Mouse (Mus musculus) kidney, embryonic 15.5 days (tissue): Measurements from ENCODE around the gene Nfe2l3. TPM values are rescaled to one million over a fixed set of nuclear protein-coding genes. Genes with fewer than 3 reads are reported as not detected.
A peak's percentile ranks its signal among the peaks of the same experiment; 100 is the strongest.

ENCODE experiments used
- ATAC-seq: fragments of 200-750 bp; cut with Nextera tagmentation; replicated peaks from 2 replicates; pipeline ENCODE4 v1.8.0; 2017; ENCODE audit warnings: moderate TSS enrichment; ENCODE audit not compliant: low FRiP score
- H3K27ac ChIP-seq: fragments of 300-500 bp; sonication (generic); 2 replicates; pipeline ENCODE4 v1.5.1; 2015; ENCODE audit warnings: mild to moderate bottlenecking, inconsistent platforms
- H3K27me3 ChIP-seq: fragments of 300-500 bp; sonication (generic); 2 replicates; pipeline ENCODE4 v1.6.1; 2015; ENCODE audit warnings: inconsistent platforms
- H3K36me3 ChIP-seq: fragments of 300-500 bp; sonication (generic); 2 replicates; pipeline ENCODE4 v1.6.1; 2015; ENCODE audit warnings: inconsistent platforms
- H3K4me1 ChIP-seq: fragments of 300-500 bp; sonication (generic); 2 replicates; pipeline ENCODE4 v1.6.1; 2015; ENCODE audit warnings: inconsistent platforms
- H3K4me2 ChIP-seq: fragments of 300-500 bp; sonication (generic); 2 replicates; pipeline ENCODE4 v1.6.1; 2015; ENCODE audit warnings: moderate library complexity, mild to moderate bottlenecking, inconsistent platforms
- H3K4me3 ChIP-seq: fragments of 300-500 bp; sonication (generic); replicated peaks from 2 replicates; pipeline ENCODE4 v1.5.1; 2015; ENCODE audit warnings: mild to moderate bottlenecking, inconsistent platforms
- H3K9ac ChIP-seq: fragments of 300-500 bp; sonication (generic); 2 replicates; pipeline ENCODE4 v1.6.1; 2015; ENCODE audit warnings: mild to moderate bottlenecking, inconsistent platforms
- H3K9me3 ChIP-seq: fragments of 300-500 bp; sonication (generic); replicated peaks from 2 replicates; pipeline ENCODE4 v1.6.1; 2016; ENCODE audit warnings: inconsistent platforms
- WGBS: fragments of 180-500 bp; shearing (Covaris S2); methylation state at CpG from one replicate; pipeline ENCODE4 v1.1.7; 2015; ENCODE audit warnings: mixed read lengths; 5-methylcytosine and 5-hydroxymethylcytosine counted together
- polyA plus RNA-seq: library from polyadenylated mRNA; unstranded; fragments of >200 nt; fragmentation: Nextera tagmentation; extraction: Ambion mirVana; gene quantifications from 2 replicates; pipeline ENCODE4 v1.2.1, GENCODE M21; 2015

Nfe2l3 gene
- polyA plus RNA-seq, 1 experiment from 2014 or later, result 2.2 TPM

- H3K4me3 ChIP-seq, result no peak overlapping the region
- no peak for ATAC-seq
- H3K27me3 ChIP-seq, result no peaks in the 10 kb centered on the region
- H3K9ac ChIP-seq, result no peak overlapping the region
- no peaks in the 10 kb centered on the region for H3K36me3 ChIP-seq
- H3K4me2 ChIP-seq, result no peak overlapping the region
- no peaks in the 10 kb centered on the region for H3K9me3 ChIP-seq
- no peak overlapping the region for H3K27ac ChIP-seq
- H3K4me1 ChIP-seq, result peaks cover 18% of the 10 kb centered on the region
- 80% methylated on average over 4 of the region's 4 CpGs for WGBS
Measured at GRCm38 (mm10) chr6:51404502-51404901, 28.0 kb upstream of the Nfe2l3 start.

GRCm38 (mm10) chr6:51416433-51416832 lies 16.0 kb upstream of the Nfe2l3 start:
- H3K9ac ChIP-seq, result no peak overlapping the region
- H3K27ac ChIP-seq, result no peak overlapping the region
- WGBS, result 57% methylated on average over 1 of the region's 1 CpGs
- no peak overlapping the region for H3K4me2 ChIP-seq
- H3K27me3 ChIP-seq, result no peaks in the 10 kb centered on the region
- no peak overlapping the region for H3K4me3 ChIP-seq
- no peaks in the 10 kb centered on the region for H3K36me3 ChIP-seq
- no peaks in the 10 kb centered on the region for H3K9me3 ChIP-seq
- no peaks in the 10 kb centered on the region for H3K4me1 ChIP-seq
- no peak for ATAC-seq

- no peaks in the 10 kb centered on the region for H3K27me3 ChIP-seq
- no peaks in the 10 kb centered on the region for H3K9me3 ChIP-seq
- H3K9ac ChIP-seq, result no peak overlapping the region
- 90% methylated on average over 4 of the region's 4 CpGs for WGBS
- no peak overlapping the region for H3K4me3 ChIP-seq
- H3K4me2 ChIP-seq, result no peak overlapping the region
- no peak overlapping the region for H3K27ac ChIP-seq
- H3K36me3 ChIP-seq, result no peaks in the 10 kb centered on the region
- no peaks in the 10 kb centered on the region for H3K4me1 ChIP-seq
- no peak for ATAC-seq
Measured at GRCm38 (mm10) chr6:51417306-51417936, 15.0 kb upstream of the Nfe2l3 start.

GRCm38 (mm10) chr6:51423466-51424122 lies 8.9 kb upstream of the Nfe2l3 start:
- no peak overlapping the region for H3K9ac ChIP-seq
- H3K36me3 ChIP-seq, result no peaks in the 10 kb centered on the region
- H3K4me3 ChIP-seq, result no peak overlapping the region
- no peaks in the 10 kb centered on the region; the same call in 1 of the 2 replicates for H3K9me3 ChIP-seq
- H3K27ac ChIP-seq, result no peak overlapping the region
- H3K4me1 ChIP-seq, result no peaks in the 10 kb centered on the region
- no peaks in the 10 kb centered on the region for H3K27me3 ChIP-seq
- ATAC-seq, result no peak
- WGBS, result 53% methylated on average over 11 of the region's 11 CpGs
- no peak overlapping the region for H3K4me2 ChIP-seq

- WGBS, result 82% methylated on average over 2 of the region's 2 CpGs
- Histone ChIP-seq H3K36me3 (no peaks in the 10 kb centered on the region), H3K4me3 (no peak overlapping the region), H3K4me2 (no peak overlapping the region), H3K27ac (no peak overlapping the region), H3K4me1 (no peaks in the 10 kb centered on the region), H3K9me3 (no peaks in the 10 kb centered on the region; the same call in 1 of the 2 replicates), H3K27me3 (no peaks in the 10 kb centered on the region), H3K9ac (no peak overlapping the region)
- ATAC-seq, result no peak
Measured at GRCm38 (mm10) chr6:51424537-51424936, 7.9 kb upstream of the Nfe2l3 start.

- H3K27ac ChIP-seq, result no peak overlapping the region
- peaks cover 52% of the 10 kb centered on the region for H3K27me3 ChIP-seq
- H3K4me1 ChIP-seq, result peaks cover 19% of the 10 kb centered on the region
- no peaks in the 10 kb centered on the region for H3K9me3 ChIP-seq
- H3K36me3 ChIP-seq, result no peaks in the 10 kb centered on the region
- H3K9ac ChIP-seq, result no peak overlapping the region
- H3K4me3 ChIP-seq, result 0 out of 2 replicates have a peak overlapping the region, but pooled peaks have one; percentile 53
- no peak for ATAC-seq
- peak overlapping the region; percentile 95; the same call in 1 of the 2 replicates for H3K4me2 ChIP-seq
- WGBS, result 30% methylated on average over 7 of the region's 7 CpGs
Measured at GRCm38 (mm10) chr6:51434270-51434669, 1.8 kb downstream of the Nfe2l3 start.

- no peak overlapping the region for H3K9ac ChIP-seq
- 70% methylated on average over 4 of the region's 4 CpGs for WGBS
- H3K4me1 ChIP-seq, result peaks cover 16% of the 10 kb centered on the region
- H3K9me3 ChIP-seq, result no peaks in the 10 kb centered on the region
- H3K27me3 ChIP-seq, result peaks cover 37% of the 10 kb centered on the region
- no peaks in the 10 kb centered on the region for H3K36me3 ChIP-seq
- H3K27ac ChIP-seq, result no peak overlapping the region
- no peak overlapping the region for H3K4me2 ChIP-seq
- no peak overlapping the region for H3K4me3 ChIP-seq
- no peak for ATAC-seq
Measured at GRCm38 (mm10) chr6:51437665-51438064, 5.2 kb downstream of the Nfe2l3 start.

- Histone ChIP-seq H3K27me3 (peaks cover 25% of the 10 kb centered on the region), H3K9me3 (no peaks in the 10 kb centered on the region), H3K36me3 (no peaks in the 10 kb centered on the region), H3K9ac (no peak overlapping the region), H3K4me3 (no peak overlapping the region), H3K4me2 (no peak overlapping the region), H3K27ac (no peak overlapping the region), H3K4me1 (peaks cover 4% of the 10 kb centered on the region; the same call in 1 of the 2 replicates)
- no peak for ATAC-seq
- WGBS, result 92% methylated on average over 9 of the region's 9 CpGs
Measured at GRCm38 (mm10) chr6:51438826-51439330, 6.4 kb downstream of the Nfe2l3 start.

GRCm38 (mm10) chr6:51442191-51442835 lies 9.8 kb downstream of the Nfe2l3 start:
- no peak overlapping the region for H3K27ac ChIP-seq
- H3K9ac ChIP-seq, result no peak overlapping the region
- no peaks in the 10 kb centered on the region for H3K27me3 ChIP-seq
- 52% methylated on average over 9 of the region's 9 CpGs for WGBS
- H3K4me1 ChIP-seq, result peaks cover 6% of the 10 kb centered on the region; the same call in 1 of the 2 replicates
- ATAC-seq, result peak; percentile 25; the same call in 1 of the 2 replicates
- H3K36me3 ChIP-seq, result no peaks in the 10 kb centered on the region
- H3K4me3 ChIP-seq, result no peak overlapping the region
- no peak overlapping the region for H3K4me2 ChIP-seq
- H3K9me3 ChIP-seq, result no peaks in the 10 kb centered on the region

- no peaks in the 10 kb centered on the region for H3K9me3 ChIP-seq
- H3K4me2 ChIP-seq, result no peak overlapping the region
- peaks cover 8% of the 10 kb centered on the region for H3K36me3 ChIP-seq
- peaks cover 11% of the 10 kb centered on the region for H3K4me1 ChIP-seq
- no peak overlapping the region for H3K9ac ChIP-seq
- no peaks in the 10 kb centered on the region for H3K27me3 ChIP-seq
- peak; percentile 67 for ATAC-seq
- peak overlapping the region; percentile 5; the same call in 1 of the 2 replicates for H3K27ac ChIP-seq
- WGBS, result 32% methylated on average over 7 of the region's 7 CpGs
- no peak overlapping the region for H3K4me3 ChIP-seq
Measured at GRCm38 (mm10) chr6:51452927-51453503, 20.5 kb downstream of the Nfe2l3 start.

- H3K27me3 ChIP-seq, result no peaks in the 10 kb centered on the region
- 0 out of 2 replicates have a peak overlapping the region, but pooled peaks have one; percentile 15 for H3K27ac ChIP-seq
- peaks cover 23% of the 10 kb centered on the region for H3K36me3 ChIP-seq
- no peak overlapping the region for H3K4me3 ChIP-seq
- H3K9ac ChIP-seq, result no peak overlapping the region
- ATAC-seq, result no peak
- peaks cover 11% of the 10 kb centered on the region for H3K4me1 ChIP-seq
- H3K4me2 ChIP-seq, result no peak overlapping the region
- WGBS, result 58% methylated on average over 3 of the region's 3 CpGs
- H3K9me3 ChIP-seq, result no peaks in the 10 kb centered on the region
Measured at GRCm38 (mm10) chr6:51454949-51455348, 22.5 kb downstream of the Nfe2l3 start.

- H3K9me3 ChIP-seq, result no peaks in the 10 kb centered on the region
- ATAC-seq, result no peak
- no peak overlapping the region for H3K4me2 ChIP-seq
- peaks cover 11% of the 10 kb centered on the region for H3K4me1 ChIP-seq
- no peak overlapping the region for H3K27ac ChIP-seq
- WGBS, result 62% methylated on average over 1 of the region's 1 CpGs
- no peak overlapping the region for H3K4me3 ChIP-seq
- H3K9ac ChIP-seq, result no peak overlapping the region
- no peaks in the 10 kb centered on the region for H3K27me3 ChIP-seq
- H3K36me3 ChIP-seq, result peaks cover 33% of the 10 kb centered on the region
Measured at GRCm38 (mm10) chr6:51456198-51456597, 23.7 kb downstream of the Nfe2l3 start.
